Mouse (Mus musculus) midbrain, embryonic 16.5 days (tissue): ENCODE results near the gene Cc2d2a. TPM values are rescaled to one million over a fixed set of nuclear protein-coding genes. Genes with fewer than 3 reads are reported as not detected.

Source experiments
- ATAC-seq: fragments of 200-750 bp; cut with Nextera tagmentation; 2 replicates; pipeline ENCODE4 v1.8.0; 2017; ENCODE audit warnings: moderate TSS enrichment
- H3K27ac ChIP-seq: fragments of 300-500 bp; sonication (generic); 2 replicates; pipeline ENCODE4 v1.5.1; 2014; ENCODE audit warnings: mild to moderate bottlenecking, low read length, mixed read lengths
- H3K27me3 ChIP-seq: fragments of 300-500 bp; sonication (generic); 2 replicates; pipeline ENCODE4 v1.6.1; 2014; ENCODE audit warnings: low read depth, low read length, mixed read lengths; ENCODE audit not compliant: control insufficient read depth, insufficient read depth
- H3K36me3 ChIP-seq: fragments of 300-500 bp; sonication (generic); 2 replicates; pipeline ENCODE4 v1.6.1; 2014; ENCODE audit warnings: mild to moderate bottlenecking, low read length, moderate library complexity, mixed read lengths; ENCODE audit not compliant: control insufficient read depth, insufficient read depth
- H3K4me1 ChIP-seq: fragments of 300-500 bp; sonication (generic); 2 replicates; pipeline ENCODE4 v1.6.1; 2014; ENCODE audit warnings: mild to moderate bottlenecking, low read length, mixed read lengths; ENCODE audit not compliant: control insufficient read depth, insufficient read depth
- H3K4me2 ChIP-seq: fragments of 300-500 bp; sonication (generic); 2 replicates; pipeline ENCODE4 v1.6.1; 2014; ENCODE audit warnings: mild to moderate bottlenecking, low read length, mixed read lengths
- H3K4me3 ChIP-seq: fragments of 300-500 bp; sonication (generic); 2 replicates; pipeline ENCODE4 v1.5.1; 2014; ENCODE audit warnings: low read depth, mild to moderate bottlenecking, low read length, moderate library complexity, mixed read lengths
- H3K9ac ChIP-seq: fragments of 300-500 bp; sonication (generic); 2 replicates; pipeline ENCODE4 v1.6.1; 2014; ENCODE audit warnings: low read depth, low read length, mixed read lengths
- H3K9me3 ChIP-seq: fragments of 300-500 bp; sonication (generic); replicated peaks from 2 replicates; pipeline ENCODE4 v1.6.1; 2014; ENCODE audit warnings: mild to moderate bottlenecking, low read length, mixed read lengths; ENCODE audit not compliant: control insufficient read depth, poor library complexity, severe bottlenecking
- WGBS: fragments of 180-500 bp; shearing (Covaris S2); extraction: QIAGEN DNeasy Blood & Tissue Kit; methylation state at CpG from one replicate; pipeline ENCODE4 v1.1.7; 2014; 5-methylcytosine and 5-hydroxymethylcytosine counted together
- polyA plus RNA-seq: library from polyadenylated mRNA; unstranded; fragments of >200 nt; fragmentation: Nextera tagmentation; extraction: Ambion mirVana; gene quantifications from 2 replicates; pipeline ENCODE4 v1.2.1, GENCODE M21; 2015

Cc2d2a gene
- polyA plus RNA-seq, 1 experiment from 2014 or later, result 9.4 TPM

DNA sequence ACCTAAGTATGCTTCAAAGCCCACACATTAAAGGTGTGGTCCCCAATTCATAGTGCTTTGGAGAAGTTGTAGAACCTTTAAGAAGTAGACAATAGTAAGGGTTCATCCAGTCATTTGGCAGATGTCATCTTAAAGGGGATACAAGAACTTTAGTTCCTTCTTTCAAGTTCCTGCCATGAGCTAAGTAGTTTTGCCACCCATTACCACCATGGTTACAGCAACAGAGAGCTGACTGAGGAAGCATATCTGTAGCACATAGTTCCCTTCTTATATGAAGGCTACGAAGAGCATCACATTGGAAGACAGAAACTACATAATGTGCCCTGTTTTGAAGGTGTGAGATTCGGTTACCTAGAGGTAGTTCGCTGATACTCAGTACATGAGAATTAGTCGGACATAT lies 124.5 kb downstream of the Cc2d2a start:
- no peak overlapping the region for H3K9ac ChIP-seq
- H3K27me3 ChIP-seq, result no peaks in the 10 kb centered on the region
- H3K4me3 ChIP-seq, result no peak overlapping the region
- H3K4me1 ChIP-seq, result peaks cover 5% of the 10 kb centered on the region
- H3K27ac ChIP-seq, result no peak overlapping the region
- no peaks in the 10 kb centered on the region for H3K9me3 ChIP-seq
- 92% methylated on average over 4 of the region's 4 CpGs for WGBS
- no peak overlapping the region for H3K4me2 ChIP-seq
- no peaks in the 10 kb centered on the region for H3K36me3 ChIP-seq
- ATAC-seq, result no peak

DNA sequence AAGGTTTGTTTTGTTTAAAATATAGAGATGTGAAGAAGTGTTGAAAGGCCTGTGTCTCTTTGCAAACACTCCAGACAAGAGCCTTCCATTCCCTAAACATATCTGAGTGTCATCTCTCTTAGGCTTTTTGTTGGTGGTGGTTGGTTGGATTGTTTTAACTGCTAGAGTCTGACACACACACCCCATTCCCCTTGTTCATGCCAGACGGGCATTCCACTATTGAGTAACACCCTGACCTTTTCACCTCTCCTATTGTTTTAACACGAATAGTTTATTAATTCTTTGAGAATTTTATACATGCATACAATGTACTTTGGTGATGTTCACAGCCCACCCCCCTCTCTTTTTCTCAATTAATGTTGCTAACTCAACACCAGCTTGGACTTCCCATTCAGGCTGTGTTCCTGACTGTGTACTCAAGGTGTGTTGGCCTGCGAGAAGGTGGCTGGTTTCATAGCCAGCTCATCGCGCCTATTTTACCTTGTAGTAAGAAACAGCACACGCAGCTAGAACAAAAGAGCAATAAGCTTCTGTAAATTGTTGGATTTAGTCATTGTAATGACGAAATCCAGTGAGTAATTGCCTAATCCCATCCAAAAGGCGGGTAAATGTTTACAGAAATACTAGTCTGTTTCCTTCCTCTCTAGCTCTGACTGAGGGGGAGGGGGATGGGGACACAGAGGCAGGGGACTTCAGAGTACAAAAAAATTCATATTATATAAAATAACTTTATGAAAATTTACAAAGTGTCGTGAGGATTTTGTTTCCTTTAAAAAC lies 126.0 kb downstream of the Cc2d2a start:
- H3K27ac ChIP-seq, result no peak overlapping the region
- no peak overlapping the region for H3K4me3 ChIP-seq
- no peaks in the 10 kb centered on the region for H3K4me1 ChIP-seq
- ATAC-seq, result no peak
- H3K27me3 ChIP-seq, result no peaks in the 10 kb centered on the region
- WGBS, result 81% methylated on average over 9 of the region's 9 CpGs
- no peaks in the 10 kb centered on the region for H3K36me3 ChIP-seq
- H3K9me3 ChIP-seq, result no peaks in the 10 kb centered on the region
- no peak overlapping the region for H3K9ac ChIP-seq
- no peak overlapping the region for H3K4me2 ChIP-seq

Other genes with a start within 250 kb of the Cc2d2a start
- 0.83 and 1.1 TPM in 2 replicates for gene C1qtnf7, start 146.8 kb upstream of the Cc2d2a start, polyA plus RNA-seq
- 0.06 TPM in 1 of 2 replicates, not detected in the other for gene Bst1, start 156.5 kb downstream of the Cc2d2a start, polyA plus RNA-seq
- gene Fbxl5, start 159.3 kb downstream of the Cc2d2a start, polyA plus RNA-seq, result 84.5 and 85.1 TPM in 2 replicates
- gene Cd38, start 206.2 kb downstream of the Cc2d2a start, polyA plus RNA-seq, result 1.9 and 2.4 TPM in 2 replicates